Mouse (Mus musculus) embryonic facial prominence, embryonic 14.5 days (tissue): ENCODE measurements at regions not wholly inside any gene's neighbourhood (a gene's known extent, or its start where the extent isn't known, plus 50 kb on each side); places are given as distances from the start of the nearest gene placed in this dataset.

Source experiments
- ATAC-seq: fragments of 200-750 bp; cut with Nextera tagmentation; 2 replicates; pipeline ENCODE4 v1.8.0; 2017; ENCODE audit warnings: low read depth, moderate number of reproducible peaks, moderate TSS enrichment
- DNase-seq: peaks from one replicate; pipeline ENCODE4 v3.0.0-alpha.2; 2015; ENCODE audit warnings: low spot score
- H3K27ac ChIP-seq: fragments of 300-500 bp; sonication (generic); replicated peaks from 2 replicates; pipeline ENCODE4 v1.5.1; 2014; ENCODE audit warnings: low read depth, mild to moderate bottlenecking, low read length, moderate library complexity
- H3K27me3 ChIP-seq: fragments of 300-500 bp; sonication (generic); replicated peaks from 2 replicates; pipeline ENCODE4 v1.6.1; 2014; ENCODE audit warnings: low read length; ENCODE audit not compliant: control insufficient read depth, insufficient read depth
- H3K36me3 ChIP-seq: fragments of 300-500 bp; sonication (generic); 2 replicates; pipeline ENCODE4 v1.6.1; 2014; ENCODE audit warnings: low read length, mixed read lengths; ENCODE audit not compliant: control insufficient read depth, insufficient read depth
- H3K4me1 ChIP-seq: fragments of 300-500 bp; sonication (generic); 2 replicates; pipeline ENCODE4 v1.6.1; 2014; ENCODE audit warnings: antibody characterized with exemption, low read length; ENCODE audit not compliant: control insufficient read depth, insufficient read depth
- H3K4me2 ChIP-seq: fragments of 300-500 bp; sonication (generic); 2 replicates; pipeline ENCODE4 v1.6.1; 2014; ENCODE audit warnings: low read depth, mild to moderate bottlenecking, low read length, moderate library complexity, mixed read lengths
- H3K4me3 ChIP-seq: fragments of 300-500 bp; sonication (generic); 2 replicates; pipeline ENCODE4 v1.5.1; 2014; ENCODE audit warnings: low read depth, mild to moderate bottlenecking, low read length
- H3K9ac ChIP-seq: fragments of 300-500 bp; sonication (generic); 2 replicates; pipeline ENCODE4 v1.6.1; 2014; ENCODE audit warnings: low read depth, mild to moderate bottlenecking, low read length, moderate library complexity, mixed read lengths
- H3K9me3 ChIP-seq: fragments of 300-500 bp; sonication (generic); 2 replicates; pipeline ENCODE4 v1.6.1; 2016; ENCODE audit warnings: low read length; ENCODE audit not compliant: control insufficient read depth
- WGBS: fragments of 180-500 bp; shearing (Covaris S2); extraction: QIAGEN DNeasy Blood & Tissue Kit; methylation state at CpG from one replicate; pipeline ENCODE4 v1.1.7; 2014; 5-methylcytosine and 5-hydroxymethylcytosine counted together

GRCm38 (mm10) chr13:43875895-43876294 lies 91.3 kb downstream of the Cd83 start:
- Histone ChIP-seq H3K9ac (no peak overlapping the region), H3K36me3 (no peaks in the 10 kb centered on the region), H3K4me2 (no peak overlapping the region), H3K27ac (no peak overlapping the region), H3K4me1 (no peaks in the 10 kb centered on the region), H3K9me3 (no peaks in the 10 kb centered on the region), H3K4me3 (no peak overlapping the region), H3K27me3 (no peaks in the 10 kb centered on the region)
- DNase-seq (no peak), ATAC-seq (no peak)
- WGBS = 84% methylated on average over 9 of the region's 9 CpGs

- 94% methylated on average over 3 of the region's 3 CpGs for WGBS
- Histone ChIP-seq H3K9ac (no peak overlapping the region), H3K4me1 (0 out of 2 replicates have a peak, but pooled peaks cover 6% of the 10 kb centered on the region), H3K4me2 (no peak overlapping the region), H3K36me3 (no peaks in the 10 kb centered on the region), H3K27me3 (no peaks in the 10 kb centered on the region), H3K4me3 (no peak overlapping the region), H3K27ac (no peak overlapping the region), H3K9me3 (no peaks in the 10 kb centered on the region)
- DNase-seq (no peak), ATAC-seq (no peak)
Measured at GRCm38 (mm10) chr13:43887284-43887683, 102.7 kb downstream of the Cd83 start.

DNA sequence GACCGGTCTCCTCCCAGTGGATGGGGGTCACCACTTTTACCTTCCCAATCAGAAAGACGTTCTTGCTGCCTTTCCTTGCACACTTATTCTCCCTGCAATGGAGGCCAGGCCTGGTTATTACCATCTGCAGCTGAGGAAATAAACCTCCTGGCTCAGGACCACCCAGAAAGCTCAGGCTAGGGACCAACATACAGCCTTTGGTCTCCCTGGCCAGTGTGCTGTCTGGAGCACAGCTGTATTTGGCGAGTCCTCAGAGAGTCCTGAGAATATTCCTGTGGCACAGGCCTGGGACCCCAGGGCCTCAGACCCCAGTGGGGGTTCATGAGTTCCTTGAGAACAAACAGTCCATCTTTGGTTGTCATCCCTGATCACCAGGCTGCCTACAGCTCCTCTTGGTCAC lies 107.4 kb downstream of the Cd83 start:
- Histone ChIP-seq H3K9ac (no peak overlapping the region), H3K4me3 (no peak overlapping the region), H3K27ac (no peak overlapping the region), H3K36me3 (no peaks in the 10 kb centered on the region), H3K9me3 (no peaks in the 10 kb centered on the region), H3K4me1 (no peaks in the 10 kb centered on the region), H3K27me3 (no peaks in the 10 kb centered on the region), H3K4me2 (no peak overlapping the region)
- ATAC-seq (no peak), DNase-seq (no peak)
- WGBS = 49% methylated on average over 3 of the region's 3 CpGs

- Histone ChIP-seq H3K4me3 (no peak overlapping the region), H3K9me3 (no peaks in the 10 kb centered on the region), H3K4me1 (no peaks in the 10 kb centered on the region), H3K36me3 (no peaks in the 10 kb centered on the region), H3K27ac (no peak overlapping the region), H3K9ac (no peak overlapping the region), H3K4me2 (no peak overlapping the region), H3K27me3 (no peaks in the 10 kb centered on the region)
- ATAC-seq = no peak
- DNase-seq = no peak
- WGBS = 70% methylated on average over 11 of the region's 11 CpGs
Measured at GRCm38 (mm10) chr13:43895990-43896389, 111.4 kb downstream of the Cd83 start.

DNA sequence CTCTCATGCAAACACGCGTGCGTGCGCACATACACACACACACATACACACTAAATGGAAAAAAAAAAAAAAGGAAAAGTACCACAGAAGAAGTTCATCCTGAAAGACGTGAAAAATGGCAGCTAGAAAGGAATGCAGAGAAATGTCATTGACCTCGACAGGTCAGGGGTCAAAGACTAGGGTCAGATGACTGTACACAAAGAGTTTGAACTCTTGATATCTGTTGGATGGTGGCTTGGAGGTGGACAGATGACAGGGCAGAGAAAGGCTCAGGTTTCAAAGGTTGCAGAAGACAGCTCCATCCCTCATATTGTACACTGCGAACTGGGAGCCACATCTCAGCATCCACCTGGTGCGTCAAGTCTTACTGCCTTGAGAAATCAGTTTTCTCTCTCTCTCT lies 112.5 kb downstream of the Cd83 start:
- no peaks in the 10 kb centered on the region for H3K9me3 ChIP-seq
- H3K36me3 ChIP-seq = no peaks in the 10 kb centered on the region
- H3K27ac ChIP-seq = no peak overlapping the region
- ATAC-seq = no peak
- H3K27me3 ChIP-seq = no peaks in the 10 kb centered on the region
- WGBS = 75% methylated on average over 8 of the region's 8 CpGs
- H3K4me3 ChIP-seq = no peak overlapping the region
- H3K9ac ChIP-seq = no peak overlapping the region
- H3K4me2 ChIP-seq = no peak overlapping the region
- no peak for DNase-seq
- no peaks in the 10 kb centered on the region for H3K4me1 ChIP-seq

- 71% methylated on average over 12 of the region's 12 CpGs for WGBS
- no peak overlapping the region for H3K9ac ChIP-seq
- H3K4me3 ChIP-seq = no peak overlapping the region
- no peak overlapping the region for H3K27ac ChIP-seq
- no peak overlapping the region for H3K4me2 ChIP-seq
- DNase-seq (no peak), ATAC-seq (no peak)
- no peaks in the 10 kb centered on the region for H3K27me3 ChIP-seq
- no peaks in the 10 kb centered on the region for H3K9me3 ChIP-seq
- H3K36me3 ChIP-seq = no peaks in the 10 kb centered on the region
- H3K4me1 ChIP-seq = no peaks in the 10 kb centered on the region
Measured at GRCm38 (mm10) chr13:43898555-43899258, 114.1 kb downstream of the Cd83 start.

DNA sequence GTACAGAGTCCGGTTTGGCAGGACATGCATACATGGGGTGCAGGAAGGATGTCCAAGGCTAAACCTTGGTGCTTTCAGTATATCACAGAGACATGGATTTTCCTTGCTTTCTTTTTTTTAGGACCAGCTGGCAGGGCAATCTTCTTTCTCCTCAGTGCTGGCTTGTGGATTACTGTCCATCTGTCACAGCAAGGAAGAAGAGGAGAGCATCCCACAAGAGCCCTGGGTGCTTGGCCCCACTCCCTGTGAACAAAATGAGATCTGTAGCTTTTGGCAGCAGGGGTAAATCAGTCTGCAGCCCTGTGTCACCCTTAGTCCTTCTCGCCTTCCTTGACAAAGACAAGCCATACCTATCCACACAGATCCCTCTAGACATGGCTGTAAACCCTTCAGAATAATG lies 115.5 kb downstream of the Cd83 start:
- ATAC-seq (no peak), DNase-seq (no peak)
- no peaks in the 10 kb centered on the region for H3K9me3 ChIP-seq
- no peaks in the 10 kb centered on the region for H3K4me1 ChIP-seq
- no peak overlapping the region for H3K9ac ChIP-seq
- H3K27ac ChIP-seq = no peak overlapping the region
- no peaks in the 10 kb centered on the region for H3K27me3 ChIP-seq
- no peak overlapping the region for H3K4me3 ChIP-seq
- 94% methylated on average over 2 of the region's 2 CpGs for WGBS
- H3K4me2 ChIP-seq = no peak overlapping the region
- H3K36me3 ChIP-seq = no peaks in the 10 kb centered on the region

DNA sequence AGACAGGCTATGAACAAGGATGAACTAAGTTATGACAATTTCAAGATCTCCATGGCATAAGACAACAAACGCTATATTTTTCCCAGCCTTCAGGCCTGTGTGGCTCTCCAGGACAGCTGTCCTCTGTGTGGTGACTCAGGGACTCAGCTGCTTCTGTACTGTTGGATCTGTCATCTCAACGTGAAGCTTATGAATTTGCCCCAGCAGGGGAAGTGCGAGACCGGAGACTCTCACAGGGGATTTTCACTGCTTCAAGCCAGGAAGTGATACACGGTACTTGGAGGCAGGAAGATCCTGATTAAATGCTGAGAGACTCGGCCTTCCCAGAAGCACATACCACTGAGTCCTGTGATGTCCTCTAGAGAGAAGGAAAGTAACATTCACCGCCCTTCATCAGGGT lies 116.2 kb downstream of the Cd83 start:
- Histone ChIP-seq H3K4me2 (no peak overlapping the region), H3K4me3 (no peak overlapping the region), H3K9ac (no peak overlapping the region), H3K27me3 (no peaks in the 10 kb centered on the region), H3K9me3 (no peaks in the 10 kb centered on the region), H3K27ac (no peak overlapping the region), H3K4me1 (no peaks in the 10 kb centered on the region; the same call in 1 of the 2 replicates), H3K36me3 (no peaks in the 10 kb centered on the region)
- ATAC-seq (peak; percentile 50; the same call in 1 of the 2 replicates), DNase-seq (no peak)
- WGBS = 63% methylated on average over 7 of the region's 7 CpGs

GRCm38 (mm10) chr13:43903391-43903790 lies 118.8 kb downstream of the Cd83 start:
- no peak overlapping the region for H3K4me3 ChIP-seq
- no peak overlapping the region for H3K9ac ChIP-seq
- ATAC-seq (no peak), DNase-seq (no peak)
- H3K27me3 ChIP-seq = no peaks in the 10 kb centered on the region
- H3K27ac ChIP-seq = no peak overlapping the region
- H3K9me3 ChIP-seq = no peaks in the 10 kb centered on the region
- H3K4me1 ChIP-seq = peaks cover 10% of the 10 kb centered on the region
- no peaks in the 10 kb centered on the region for H3K36me3 ChIP-seq
- no peak overlapping the region for H3K4me2 ChIP-seq
